Mouse (Mus musculus): Measurements from ENCODE around the gene Pdss2. TPM values are rescaled to one million over a fixed set of nuclear protein-coding genes. Genes with fewer than 3 reads are reported as not detected.

Pdss2 gene
- polyA plus RNA-seq, 1 experiment from 2014 or later = 16.2 TPM

- H3K27me3 ChIP-seq (replicated peaks; ENCODE audit: control insufficient read depth, insufficient read depth, low read length) = no peaks in the 10 kb centered on the region
- 91% methylated on average over 7 of the region's 7 CpGs for WGBS
- no peak for ATAC-seq (replicated peaks; ENCODE audit: low FRiP score)
- no peak overlapping the region for H3K4me2 ChIP-seq
- no peak overlapping the region for H3K27ac ChIP-seq (ENCODE audit: low read depth, low read length)
- H3K9me3 ChIP-seq (ENCODE audit: control insufficient read depth, low read length) = no peaks in the 10 kb centered on the region
- DNase-seq (ENCODE audit: low spot score) = no peak
- H3K4me3 ChIP-seq (ENCODE audit: low read depth, low read length) = no peak overlapping the region
- H3K9ac ChIP-seq (ENCODE audit: low read depth, low read length) = no peak overlapping the region
- H3K36me3 ChIP-seq (ENCODE audit: control insufficient read depth, insufficient read depth, low read length) = peaks cover 21% of the 10 kb centered on the region
- no peaks in the 10 kb centered on the region for H3K4me1 ChIP-seq (replicated peaks; ENCODE audit: control insufficient read depth, insufficient read depth, low read length)
These were observed 287.9 kb downstream of the Pdss2 start for GRCm38 (mm10) chr10:43509228-43509627.

- ATAC-seq (replicated peaks; ENCODE audit: low FRiP score) = no peak
- no peak overlapping the region for H3K27ac ChIP-seq (ENCODE audit: low read depth, low read length)
- no peak overlapping the region for H3K9ac ChIP-seq (ENCODE audit: low read depth, low read length)
- no peaks in the 10 kb centered on the region for H3K27me3 ChIP-seq (replicated peaks; ENCODE audit: control insufficient read depth, insufficient read depth, low read length)
- no peaks in the 10 kb centered on the region for H3K4me1 ChIP-seq (replicated peaks; ENCODE audit: control insufficient read depth, insufficient read depth, low read length)
- peaks cover 21% of the 10 kb centered on the region for H3K36me3 ChIP-seq (ENCODE audit: control insufficient read depth, insufficient read depth, low read length)
- H3K4me3 ChIP-seq (ENCODE audit: low read depth, low read length) = no peak overlapping the region
- no peaks in the 10 kb centered on the region for H3K9me3 ChIP-seq (ENCODE audit: control insufficient read depth, low read length)
- H3K4me2 ChIP-seq = no peak overlapping the region
- DNase-seq (ENCODE audit: low spot score) = no peak
- 90% methylated on average over 10 of the region's 10 CpGs for WGBS
These were observed 291.7 kb downstream of the Pdss2 start for GRCm38 (mm10) chr10:43512976-43513375.

Other genes with a start within 250 kb of the Pdss2 start
- gene Sobp, start 47.0 kb upstream of the Pdss2 start, polyA plus RNA-seq (2014; fragmentation: Nextera tagmentation; extraction: Ambion mirVana) = 0.44 and 0.45 TPM in 2 replicates
- gene 9030612E09Rik, start 46.8 kb upstream of the Pdss2 start, polyA plus RNA-seq (2014; fragmentation: Nextera tagmentation; extraction: Ambion mirVana) = not detected in 2 replicates